Mouse (Mus musculus): ENCODE measurements around the gene Myrf.

Myrf gene

DNA sequence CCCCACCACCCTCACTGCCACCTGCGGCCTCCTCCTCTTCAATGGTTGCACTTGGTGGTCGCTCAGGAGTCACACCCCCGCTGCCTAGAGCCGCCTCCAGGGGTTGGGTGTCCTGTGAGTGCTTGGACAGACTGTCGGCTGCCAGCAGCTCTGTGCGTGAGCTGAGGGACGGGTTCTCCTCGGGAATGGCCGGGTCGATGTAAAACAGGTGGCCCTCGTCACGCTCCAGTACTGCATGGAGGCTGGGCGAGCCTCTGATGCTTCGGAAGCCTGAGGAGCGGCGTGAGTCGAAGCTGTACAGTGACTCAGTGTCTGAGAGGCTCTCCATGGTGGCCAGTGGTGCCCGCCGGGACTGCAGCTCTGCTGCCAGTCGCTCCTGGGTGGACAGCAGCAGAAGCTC lies 7.6 kb upstream of the Myrf start:
- no peak for DNase-seq (ENCODE audit: low spot score in 2 of 2)

DNA sequence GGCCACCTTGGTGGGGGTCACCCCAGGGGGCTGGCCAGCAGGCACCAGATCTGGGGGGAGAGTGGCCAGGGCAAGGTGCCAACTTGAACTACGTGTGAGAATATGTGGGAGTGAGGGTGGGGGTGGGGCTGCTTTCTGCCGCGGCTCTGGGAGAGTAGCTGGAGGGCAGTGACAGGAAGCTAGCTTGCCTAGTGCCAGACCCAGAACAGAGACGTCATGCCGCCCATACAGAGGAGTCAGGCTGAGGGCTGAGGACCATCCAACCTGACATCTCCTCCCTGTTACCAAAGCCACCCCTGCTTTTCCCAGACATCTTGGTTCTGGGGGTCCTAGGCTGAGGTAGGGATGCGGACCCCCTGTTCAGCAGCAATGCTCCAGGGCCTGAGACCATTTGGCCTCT lies 6.6 kb upstream of the Myrf start:
- no peak for DNase-seq (ENCODE audit: low spot score in 2 of 2)

DNA sequence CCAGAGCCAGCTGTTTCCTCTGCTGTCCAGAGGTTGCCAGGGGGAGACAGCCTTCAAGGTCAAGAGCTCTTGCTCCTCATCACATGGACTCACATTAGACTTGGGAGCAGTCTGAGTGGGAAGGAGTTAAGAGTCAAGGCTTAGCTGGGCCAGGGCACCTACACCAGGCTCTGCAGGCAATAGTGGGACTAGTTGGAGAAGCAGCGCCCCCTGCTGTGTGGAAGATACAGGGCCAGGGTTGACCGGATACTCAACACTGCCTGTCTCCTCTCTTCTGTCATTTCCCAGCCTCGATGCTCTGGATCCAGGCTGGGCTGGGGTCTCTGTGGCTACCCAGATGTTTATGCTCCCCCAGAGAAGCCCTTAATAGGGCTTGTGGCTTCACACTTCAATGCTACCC lies 3.6 kb upstream of the Myrf start:
- peak in 1 of 2 experiments; percentile 49 for DNase-seq (ENCODE audit: low spot score in 2 of 2)

DNA sequence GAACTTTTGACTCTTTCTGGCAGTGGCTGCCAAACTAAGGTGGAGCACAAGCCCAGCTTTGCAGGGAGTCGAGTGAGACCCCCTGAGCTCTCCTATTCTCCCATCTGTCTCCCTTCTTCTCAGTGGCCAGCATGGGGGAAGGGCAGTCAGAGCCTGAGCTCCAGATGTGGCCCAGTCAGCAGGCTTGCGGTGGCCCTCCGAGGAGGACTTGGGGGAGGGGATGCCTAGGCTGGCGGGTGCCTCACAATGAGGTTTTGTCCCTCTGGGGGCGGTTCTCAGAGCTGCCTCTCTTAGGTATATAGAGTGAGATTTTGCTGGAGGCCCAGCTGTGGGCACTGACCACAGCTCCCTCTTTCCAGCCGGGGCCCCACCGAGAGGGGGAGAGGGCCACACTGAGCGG lies 2.4 kb upstream of the Myrf start:
- no peak for DNase-seq (ENCODE audit: low spot score in 2 of 2)

DNA sequence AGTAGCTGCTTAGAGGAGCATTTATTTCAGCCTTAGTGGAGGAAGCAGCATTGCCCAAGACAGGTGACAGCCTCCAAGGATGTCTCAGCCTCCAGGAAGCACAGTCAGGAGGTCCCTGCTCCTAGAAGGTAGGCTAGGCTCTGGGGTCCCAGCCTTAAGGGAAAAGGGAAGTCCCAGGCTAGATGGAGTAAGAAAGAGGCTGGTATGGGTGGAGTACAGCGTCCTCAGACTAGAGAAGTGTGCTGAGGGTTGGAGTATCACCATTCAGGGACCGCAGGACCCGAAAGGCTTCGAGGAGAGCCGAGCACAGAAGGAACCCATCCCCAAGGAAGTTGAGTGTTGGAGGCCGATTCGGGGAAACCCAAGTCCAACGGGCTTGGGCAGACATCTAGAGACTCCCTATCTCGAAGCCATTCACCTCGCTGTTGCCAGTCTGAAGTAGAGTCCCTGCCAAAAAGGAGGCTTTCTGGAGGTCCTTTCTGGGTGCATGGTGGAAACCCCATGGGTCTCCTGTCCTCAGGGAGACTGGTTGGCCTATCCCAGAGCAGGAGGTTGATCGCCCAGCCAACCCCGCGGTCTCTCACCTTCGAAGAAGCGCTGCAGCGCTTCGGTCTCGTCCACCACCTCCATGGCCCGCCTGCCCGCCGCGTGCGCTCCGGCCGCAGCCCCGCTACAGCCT lies 434 bp downstream of the Myrf start:
- DNase-seq (ENCODE audit: low spot score in 2 of 2), result no peak

DNA sequence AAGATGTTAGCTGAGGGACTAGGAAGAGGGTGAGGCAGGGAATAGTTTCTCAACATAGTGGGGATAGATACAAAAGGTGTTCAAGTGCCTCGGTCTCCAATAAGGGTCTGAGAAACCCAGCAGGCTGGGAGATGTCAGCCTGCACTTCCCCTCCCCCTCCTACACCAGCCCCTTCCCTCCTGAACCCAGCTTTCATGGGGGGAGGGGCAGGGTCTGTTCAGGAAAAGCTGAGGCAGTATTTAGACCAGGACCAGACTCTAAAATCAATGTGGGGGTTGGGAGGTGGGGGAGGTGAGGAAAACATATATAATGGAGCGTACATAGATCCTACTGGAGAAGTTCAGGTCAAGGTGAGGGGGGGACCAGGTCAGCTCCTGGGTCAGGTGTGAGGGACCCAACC lies 1.1 kb downstream of the Myrf start:
- no peak for DNase-seq (ENCODE audit: low spot score in 2 of 2)

DNA sequence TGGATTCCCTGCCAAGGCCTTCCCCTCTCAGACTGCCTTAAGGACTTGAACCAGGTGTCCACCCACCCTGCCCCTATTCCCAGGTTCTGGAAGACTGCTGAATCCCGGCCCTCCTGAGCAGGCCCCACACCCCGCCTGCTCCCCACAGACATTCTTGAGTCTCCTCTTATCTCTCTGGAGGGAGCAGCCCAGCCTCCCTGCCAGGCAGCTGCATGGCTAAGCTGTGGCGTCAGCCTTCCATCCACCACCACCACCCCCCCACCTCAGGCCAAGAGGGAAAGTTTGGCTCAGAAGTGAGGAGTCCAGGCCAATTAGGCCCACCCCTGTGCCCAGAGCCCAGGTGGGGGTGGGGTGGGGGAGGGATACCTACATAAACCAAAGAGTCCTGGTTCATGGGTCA lies 2.1 kb downstream of the Myrf start:
- DNase-seq (ENCODE audit: low spot score in 2 of 2), result no peak

DNA sequence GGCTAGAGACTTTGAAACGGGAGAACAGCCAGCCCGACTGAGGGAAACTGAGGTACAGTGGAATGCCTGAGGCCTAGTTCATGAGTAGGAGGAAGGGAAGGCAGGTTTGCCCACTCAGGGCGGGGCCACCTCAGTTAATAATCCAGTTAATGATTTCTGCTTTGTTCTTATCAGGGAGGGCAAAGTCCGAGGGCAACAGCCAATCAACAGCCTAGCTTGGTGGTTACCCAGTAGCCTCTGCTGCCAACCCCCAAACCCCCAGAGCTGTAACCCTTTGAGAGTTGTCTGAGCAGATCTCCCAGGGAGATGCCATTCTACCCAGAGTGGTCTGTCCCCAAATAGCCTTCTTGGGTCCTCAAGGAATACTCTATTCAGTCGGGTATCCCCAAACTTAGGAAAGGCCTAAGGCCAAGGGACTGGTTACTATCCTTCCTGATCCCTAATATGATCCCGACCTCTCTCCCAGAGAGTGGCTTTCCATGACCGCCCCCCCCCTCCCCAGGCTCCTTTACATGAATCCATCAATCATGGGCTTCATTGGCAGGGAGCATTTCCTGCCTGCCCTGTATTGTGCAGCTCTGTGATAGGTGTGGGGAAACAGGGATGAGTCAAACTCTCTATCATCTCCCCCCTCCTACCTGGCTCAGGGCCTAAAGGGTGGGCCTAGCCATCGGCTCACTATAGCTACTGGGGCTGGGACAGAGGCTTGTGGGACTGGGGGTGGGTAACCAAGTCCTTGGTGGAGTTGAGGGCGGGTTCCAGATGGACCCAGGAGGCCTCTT lies 4.6 kb downstream of the Myrf start:
- no peak for DNase-seq (ENCODE audit: low spot score in 2 of 2)

DNA sequence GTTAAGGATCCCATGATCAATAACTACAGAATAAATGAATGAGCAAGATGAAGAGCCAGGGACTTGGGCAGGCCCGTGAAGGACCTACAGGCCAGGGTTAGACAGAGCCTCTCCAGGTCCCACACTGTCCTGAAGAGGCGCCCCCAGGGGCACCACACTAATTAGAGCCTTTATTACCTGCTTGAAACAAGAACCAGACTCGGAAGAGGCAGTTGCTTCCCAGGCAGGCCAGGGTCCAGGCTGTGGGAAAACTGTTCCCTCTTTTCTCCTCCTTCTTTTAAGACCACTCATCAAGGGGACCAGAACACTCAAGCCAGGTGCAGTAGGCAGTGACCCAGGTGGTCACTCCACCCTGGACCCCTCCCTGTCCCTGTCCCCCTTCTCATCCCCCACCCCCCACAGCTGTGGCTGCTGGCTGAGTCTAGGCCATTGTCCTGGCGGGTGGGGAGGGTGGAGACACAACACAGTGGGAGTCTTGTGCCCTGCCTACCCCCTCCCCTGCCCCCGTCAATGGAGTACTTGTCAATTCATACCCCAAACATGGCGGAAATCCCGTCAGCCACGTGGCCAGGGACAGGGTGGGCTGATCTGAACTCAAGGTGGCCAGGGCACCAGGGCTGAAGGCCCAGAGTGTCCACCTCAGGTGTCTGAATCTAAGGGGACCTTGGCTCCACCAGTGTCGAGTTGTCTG lies 8.1 kb downstream of the Myrf start:
- no peak for DNase-seq (ENCODE audit: low spot score in 2 of 2)

DNA sequence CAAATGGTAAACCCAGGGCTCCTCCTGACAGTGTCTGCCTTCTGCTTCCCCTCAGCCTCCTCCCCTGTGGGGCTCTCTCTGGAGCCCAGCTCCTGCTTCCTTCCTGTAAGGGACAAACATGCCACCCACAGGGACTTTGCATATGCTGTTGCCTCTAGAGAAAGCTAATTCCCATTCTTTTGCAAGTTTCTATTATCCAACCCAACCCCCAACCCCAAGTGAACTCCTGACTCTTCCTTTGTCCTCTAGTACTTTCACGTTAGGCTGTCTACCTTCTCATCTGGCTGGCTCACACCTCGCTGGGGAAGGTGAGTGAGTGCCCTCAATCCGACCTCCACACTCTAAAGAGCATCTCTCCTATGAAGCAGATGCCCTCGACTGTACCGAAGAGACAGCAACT lies 8.7 kb downstream of the Myrf start:
- no peak for DNase-seq (ENCODE audit: low spot score in 2 of 2)

DNA sequence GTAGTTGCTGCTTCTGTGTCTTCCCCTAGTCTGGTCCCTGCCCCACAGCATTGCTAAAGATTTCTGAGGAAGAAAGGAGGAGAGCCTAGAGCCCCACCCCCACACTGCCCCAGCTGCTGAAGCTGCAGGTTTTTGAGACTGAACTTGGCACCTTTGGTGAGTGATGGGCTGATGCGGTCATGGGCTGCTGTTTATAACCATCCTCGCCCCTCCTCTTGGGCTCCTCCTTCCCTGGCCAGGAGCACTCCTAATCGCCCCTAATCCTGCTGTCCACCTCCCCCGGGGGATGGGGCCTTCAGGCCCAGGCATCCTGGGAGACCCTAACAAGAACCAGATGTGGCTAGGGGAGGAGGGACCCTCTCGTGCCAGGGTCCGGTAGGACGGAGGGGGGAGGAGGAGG lies 9.5 kb downstream of the Myrf start:
- DNase-seq (ENCODE audit: low spot score in 2 of 2), result no peak

DNA sequence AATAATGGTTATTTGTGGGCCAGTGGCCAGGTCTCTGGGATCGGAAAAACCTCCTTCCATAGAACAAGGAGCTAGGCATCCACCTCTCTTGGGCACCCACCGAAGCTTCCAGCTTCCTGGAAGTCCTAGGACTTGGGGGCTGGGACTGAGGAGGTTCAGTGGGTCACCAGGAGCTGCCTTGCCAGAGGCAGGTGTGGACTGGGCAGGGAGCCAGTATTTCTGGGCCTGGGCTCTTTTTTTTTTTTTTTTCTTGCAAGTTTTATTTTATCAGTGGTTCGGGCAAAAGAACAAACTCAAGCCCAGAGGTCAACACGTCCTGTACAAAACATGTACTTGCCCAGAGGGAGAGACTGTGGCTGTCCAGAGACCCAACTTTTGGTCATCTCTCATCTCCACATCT lies 14.8 kb downstream of the Myrf start:
- no peak for DNase-seq (ENCODE audit: low spot score in 2 of 2)

DNA sequence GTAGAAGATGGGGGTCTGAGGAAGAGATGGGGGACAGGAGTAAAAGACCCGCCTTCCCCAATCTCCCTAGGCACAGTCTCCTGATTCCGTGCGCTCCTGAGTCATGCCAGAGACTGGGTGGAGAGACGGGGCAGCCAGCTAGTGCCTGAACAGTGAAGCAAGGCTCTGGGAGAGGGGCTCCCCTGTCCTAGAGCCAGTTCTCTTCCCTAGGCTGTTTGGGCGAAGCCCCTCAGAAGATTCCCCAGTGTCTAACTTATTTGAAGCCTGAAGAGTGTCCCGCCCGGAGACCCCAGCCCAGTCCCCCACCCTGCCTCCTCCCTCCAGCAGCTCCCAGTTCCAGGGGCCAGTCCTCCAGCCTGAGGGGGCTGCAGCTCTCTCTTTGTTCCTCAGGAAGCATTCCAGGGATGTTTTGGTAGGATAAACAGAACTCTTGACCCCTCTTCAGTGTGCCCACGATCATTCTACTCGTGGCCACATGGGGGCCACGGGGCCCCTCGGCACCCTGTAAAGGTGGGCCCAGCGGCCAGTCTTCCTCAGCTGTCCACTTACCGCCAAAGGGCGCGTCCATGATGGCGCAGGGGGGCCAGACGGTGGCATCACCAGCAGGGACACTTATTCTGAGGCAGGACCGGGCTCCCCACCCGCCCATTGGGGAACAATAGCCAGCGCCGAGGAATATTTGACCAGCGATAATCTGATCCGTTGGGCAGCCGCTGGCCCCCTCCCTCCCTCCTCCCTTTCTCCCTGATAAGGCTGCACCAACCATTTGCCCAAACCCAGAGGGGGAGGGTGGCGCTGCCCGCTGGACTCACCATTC lies 15.7 kb downstream of the Myrf start:
- DNase-seq (ENCODE audit: low spot score in 2 of 2), result no peak

DNA sequence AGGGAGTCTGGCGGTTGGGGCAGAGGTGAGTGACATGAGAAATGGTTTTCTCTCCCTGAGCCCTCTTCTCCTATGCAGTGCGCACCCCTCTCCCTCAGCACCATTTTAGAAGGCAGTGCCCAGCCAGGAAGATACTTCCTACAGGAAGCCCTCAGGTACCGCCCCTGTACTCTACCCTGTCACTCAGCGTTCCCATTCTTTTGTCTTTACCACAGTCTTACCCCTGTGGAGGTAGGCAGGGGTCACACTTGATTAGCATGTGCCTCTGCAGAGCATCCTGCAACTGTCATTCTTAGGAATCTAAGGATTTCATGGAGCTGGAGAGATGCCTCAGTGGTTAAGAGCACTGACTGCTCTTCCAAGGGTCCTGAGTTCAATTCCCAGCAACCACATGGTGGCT lies 17.0 kb downstream of the Myrf start:
- no peak for DNase-seq (ENCODE audit: low spot score in 2 of 2)

DNA sequence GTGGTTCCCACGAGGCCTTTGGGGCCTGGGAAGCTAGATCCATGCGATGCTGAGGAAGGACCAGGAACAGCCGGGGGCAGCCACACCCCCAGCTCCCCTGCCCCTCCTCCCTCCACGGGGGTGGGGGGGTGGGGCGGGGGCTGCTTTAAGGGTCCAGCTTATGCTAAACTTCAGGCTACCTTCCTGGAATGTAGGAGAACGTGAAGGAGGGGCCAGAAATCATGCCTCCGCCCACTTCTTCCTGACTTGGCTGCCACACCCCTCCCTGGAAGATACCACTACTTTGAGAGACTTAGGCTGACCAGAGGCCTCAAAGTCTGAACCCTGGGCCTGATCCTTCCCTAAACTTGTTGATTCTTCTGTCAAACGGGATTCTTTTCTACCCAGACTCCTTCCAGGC lies 17.9 kb downstream of the Myrf start:
- no peak for DNase-seq (ENCODE audit: low spot score in 2 of 2)

DNA sequence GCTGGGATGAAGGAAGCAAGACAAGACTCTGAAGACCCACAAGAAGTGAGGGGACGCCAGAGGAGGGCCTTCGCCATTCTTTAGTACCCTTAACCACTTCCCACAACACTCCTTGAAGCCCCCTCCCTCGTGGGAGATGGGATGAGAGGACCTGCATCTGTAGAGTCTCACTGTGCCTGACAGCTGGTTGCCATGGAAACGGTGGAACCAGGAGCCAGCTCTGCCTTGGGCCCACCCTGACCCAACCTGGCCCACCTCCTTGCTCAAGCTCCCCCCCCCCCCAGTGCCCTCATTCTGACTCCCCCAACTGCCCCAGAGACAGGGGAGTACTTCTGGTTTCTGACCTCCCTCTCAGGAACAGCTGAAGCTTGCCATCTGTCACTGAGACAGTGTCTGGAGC lies 19.0 kb downstream of the Myrf start:
- DNase-seq (ENCODE audit: low spot score in 2 of 2), result no peak

DNA sequence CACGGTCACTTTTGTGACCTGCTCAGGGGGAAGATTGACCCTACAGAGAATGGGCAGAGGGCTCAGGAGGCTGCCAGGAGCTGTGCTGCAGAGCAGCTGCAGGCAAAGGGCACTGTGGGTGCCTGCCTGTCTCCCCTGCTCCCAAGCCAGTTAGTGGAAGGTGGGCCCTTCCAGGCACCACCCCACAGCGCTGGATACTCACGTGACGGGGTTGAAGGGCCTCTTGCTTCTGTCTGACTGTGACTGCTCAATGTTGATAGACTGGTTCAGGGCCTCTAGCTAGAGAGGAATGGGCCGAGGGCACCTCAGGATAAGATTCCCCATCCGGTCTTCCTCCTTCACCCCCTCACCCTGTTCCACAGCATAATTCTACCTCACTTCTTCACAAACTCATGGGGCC lies 21.0 kb downstream of the Myrf start:
- no peak for DNase-seq (ENCODE audit: low spot score in 2 of 2)

DNA sequence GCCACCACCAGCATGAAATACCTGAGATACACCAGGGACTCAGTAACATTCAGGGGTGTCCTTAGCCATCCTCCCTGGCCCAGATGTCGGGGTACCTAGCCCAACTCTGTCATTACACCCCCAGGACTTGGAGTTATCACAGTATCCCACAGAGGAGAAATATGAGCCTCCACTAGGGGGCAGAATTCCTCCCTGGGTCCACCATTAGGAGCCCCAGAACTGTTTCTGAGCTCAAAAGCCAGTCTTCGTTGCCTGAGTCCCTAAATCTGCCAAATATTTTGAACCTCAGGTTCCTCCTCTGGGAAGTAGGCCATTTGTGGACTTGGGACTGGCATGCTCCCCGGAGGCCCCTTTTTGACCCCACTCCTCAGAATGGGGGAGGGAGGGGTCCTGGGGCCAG lies 21.4 kb downstream of the Myrf start:
- DNase-seq (ENCODE audit: low spot score in 2 of 2), result peak in 1 of 2 experiments; percentile 60

DNA sequence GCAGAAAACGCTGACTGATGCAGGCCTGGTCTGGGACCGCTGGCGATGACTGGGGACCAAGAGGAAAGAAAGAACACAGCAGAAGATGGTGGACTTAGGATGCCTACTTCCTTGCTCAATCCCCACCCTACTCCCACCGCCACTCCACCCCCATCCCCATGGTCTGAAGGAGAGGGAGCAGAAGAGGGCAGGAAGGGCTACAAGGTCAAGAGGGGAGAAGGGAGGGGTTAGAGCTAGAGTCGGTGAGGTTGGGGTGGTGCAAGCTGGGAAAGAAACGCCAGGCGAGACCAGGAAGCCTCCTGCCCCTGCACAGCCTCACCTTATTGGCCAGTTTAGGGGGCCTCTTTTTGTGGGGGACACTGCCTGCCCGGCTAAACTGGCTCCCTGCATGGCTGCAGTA lies 24.4 kb downstream of the Myrf start:
- DNase-seq (ENCODE audit: low spot score in 2 of 2), result no peak

DNA sequence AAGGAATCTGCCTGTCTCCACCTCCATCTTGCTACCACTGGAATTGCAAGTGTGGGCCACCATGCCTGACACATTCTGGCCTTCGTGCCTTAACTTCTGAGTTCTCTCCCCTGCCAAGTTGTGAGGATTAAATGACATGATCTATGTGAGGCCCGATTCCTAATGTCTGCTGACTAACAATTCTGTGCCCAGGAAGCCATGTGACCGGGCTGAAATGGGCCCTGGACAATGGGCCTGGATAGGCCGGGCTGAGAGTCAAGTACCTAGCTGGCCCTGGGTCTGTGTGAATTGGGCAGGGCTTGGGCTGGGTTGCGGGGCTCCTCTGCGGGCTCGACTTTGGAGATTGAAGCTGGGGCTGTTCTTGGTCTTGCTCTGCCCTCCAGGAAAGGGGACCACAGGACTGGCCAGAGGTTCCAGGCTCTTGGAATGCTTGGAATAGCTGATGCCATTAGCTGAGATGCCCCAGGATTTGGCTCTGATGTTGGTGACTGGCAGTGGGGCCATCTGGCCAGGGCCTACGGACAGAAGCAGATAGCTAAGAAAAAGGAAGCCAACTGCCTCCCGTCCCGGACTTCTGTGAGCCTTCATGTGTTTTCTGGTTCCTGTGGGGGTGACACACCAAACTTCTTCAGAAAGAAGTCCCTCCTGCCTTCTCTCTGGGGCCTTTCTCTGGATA lies 26.6 kb downstream of the Myrf start:
- no peak for DNase-seq (ENCODE audit: low spot score in 2 of 2)

DNA sequence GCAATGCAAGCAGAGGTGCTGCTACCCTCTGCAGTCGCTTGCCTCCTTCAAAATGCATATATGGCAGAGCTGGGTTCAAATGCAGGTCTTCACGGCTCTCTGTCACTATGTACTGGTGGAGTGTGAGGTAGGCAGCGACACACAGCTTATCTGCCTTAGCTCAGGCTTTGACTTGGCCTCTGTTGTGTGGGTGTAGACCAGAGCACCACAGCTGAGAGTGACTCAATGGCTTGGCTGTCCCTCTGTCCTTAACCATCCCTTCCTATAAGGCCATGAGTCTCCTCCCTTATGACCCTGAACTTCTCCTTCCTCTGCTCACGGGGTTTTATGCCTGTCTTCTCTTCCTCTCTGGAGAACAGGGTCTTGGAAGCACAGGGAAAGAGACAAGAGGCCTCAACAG lies 29.7 kb downstream of the Myrf start:
- DNase-seq (ENCODE audit: low spot score in 2 of 2), result no peak

DNA sequence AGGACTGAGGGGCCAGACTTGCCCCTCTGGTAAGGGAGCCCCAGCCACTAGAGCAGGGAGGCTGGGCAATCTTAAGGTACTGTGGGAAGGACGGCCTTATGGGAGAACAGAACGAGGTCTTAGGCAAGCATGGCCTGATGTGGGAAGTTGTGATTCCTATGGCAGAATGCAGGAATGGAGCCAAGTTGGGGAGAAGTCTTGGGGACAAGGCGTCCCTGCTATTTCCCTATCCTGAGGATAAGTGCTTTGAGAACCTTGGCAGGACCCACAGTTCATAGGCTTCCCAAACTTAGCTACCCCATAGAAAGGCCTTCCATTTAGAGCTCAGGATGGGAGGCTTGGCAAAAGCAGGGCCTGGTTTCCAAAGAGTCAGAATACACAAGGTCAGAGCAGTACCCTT lies 31.7 kb downstream of the Myrf start:
- DNase-seq (ENCODE audit: low spot score in 2 of 2), result no peak
